Mouse (Mus musculus) C2C12 (cell line): ENCODE data around the gene Ring1.

ENCODE experiments used
- CEBPB ChIP-seq: IDR thresholded peaks from one replicate; pipeline ENCODE4 v1.6.1; 2011; ENCODE audit warnings: low read depth, mild to moderate bottlenecking, control low read depth, moderate library complexity
- CTCF ChIP-seq: IDR thresholded peaks from one replicate; pipeline ENCODE4 v1.5.1; 2011; ENCODE audit not compliant: control insufficient read depth, insufficient read depth, insufficient read length
- MAX ChIP-seq: IDR thresholded peaks from one replicate; pipeline ENCODE4 v1.6.1; 2011; ENCODE audit warnings: mild to moderate bottlenecking, control low read depth
- MYOD1 ChIP-seq: IDR thresholded peaks from one replicate; pipeline ENCODE4 v1.6.1; 2011; ENCODE audit warnings: low read depth; ENCODE audit not compliant: control insufficient read depth, insufficient read length
- MYOG ChIP-seq: IDR thresholded peaks from one replicate; pipeline ENCODE4 v1.6.1; 2011; ENCODE audit not compliant: control insufficient read depth, insufficient read length; ENCODE audit errors: extremely low read depth
- USF1 ChIP-seq: IDR thresholded peaks from one replicate; pipeline ENCODE4 v1.6.1; 2011; ENCODE audit warnings: low read depth, mild to moderate bottlenecking, control low read depth, moderate library complexity

GRCm38 (mm10) chr17:34026917-34027655 lies 2.6 kb upstream of the Ring1 start:
- TF ChIP-seq MYOG (no peak), CTCF (no peak), MAX (no peak), MYOD1 (no peak), USF1 (peak; percentile 19), CEBPB (no peak)
